Mouse (Mus musculus) embryo, embryonic 10 days (tissue): ENCODE data around the gene 1810010H24Rik.
"Not testable (repeated sequence)": the region's sequence is repeated elsewhere in the genome, so short reads cannot be mapped to it uniquely, and the experiment has no call there.

ENCODE experiments used
- DNase-seq: peaks from one replicate; pipeline ENCODE4 v3.0.0-alpha.2; 2015; ENCODE audit warnings: low spot score

Gene 1810010H24Rik

DNA sequence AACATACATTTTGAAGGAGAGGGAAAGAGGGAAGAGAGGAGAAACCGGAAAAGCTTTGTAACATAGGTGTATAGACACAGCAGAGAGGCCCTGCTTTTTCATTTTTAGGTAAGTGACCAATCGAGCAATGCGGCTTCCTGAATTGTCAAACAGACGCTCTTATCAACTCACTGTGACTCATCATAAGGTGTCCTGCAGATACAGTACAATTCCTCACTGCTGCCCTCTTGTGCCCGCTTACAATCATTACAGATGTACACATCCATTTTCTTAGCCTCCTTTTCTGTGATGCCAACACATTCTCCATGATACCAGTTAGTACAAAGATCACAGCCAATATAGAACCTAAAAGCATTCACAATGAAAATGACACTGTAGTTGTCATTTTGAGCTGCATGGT is 18.8 kb downstream of the 1810010H24Rik start:
- peak; percentile 84 for DNase-seq

DNA sequence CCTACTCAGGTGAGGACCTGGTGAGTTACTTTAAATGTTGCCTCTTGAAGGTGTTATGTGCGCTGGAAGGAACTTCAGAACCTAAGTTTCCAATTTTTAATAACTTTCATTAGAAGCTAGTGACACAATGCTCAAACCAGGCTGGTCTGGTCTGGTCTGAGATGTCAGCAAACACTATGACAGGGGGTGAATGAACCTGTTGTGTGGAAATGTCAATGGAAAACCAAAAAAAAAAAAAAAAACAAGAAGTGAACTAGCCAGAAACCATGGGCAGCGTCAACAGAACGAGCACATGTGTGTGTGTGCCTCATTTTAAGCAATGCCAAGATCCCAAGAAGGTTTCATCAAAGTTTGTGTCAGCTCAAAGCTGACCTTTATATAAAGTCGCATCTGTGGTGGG is 20.1 kb downstream of the 1810010H24Rik start:
- DNase-seq: no peak

DNA sequence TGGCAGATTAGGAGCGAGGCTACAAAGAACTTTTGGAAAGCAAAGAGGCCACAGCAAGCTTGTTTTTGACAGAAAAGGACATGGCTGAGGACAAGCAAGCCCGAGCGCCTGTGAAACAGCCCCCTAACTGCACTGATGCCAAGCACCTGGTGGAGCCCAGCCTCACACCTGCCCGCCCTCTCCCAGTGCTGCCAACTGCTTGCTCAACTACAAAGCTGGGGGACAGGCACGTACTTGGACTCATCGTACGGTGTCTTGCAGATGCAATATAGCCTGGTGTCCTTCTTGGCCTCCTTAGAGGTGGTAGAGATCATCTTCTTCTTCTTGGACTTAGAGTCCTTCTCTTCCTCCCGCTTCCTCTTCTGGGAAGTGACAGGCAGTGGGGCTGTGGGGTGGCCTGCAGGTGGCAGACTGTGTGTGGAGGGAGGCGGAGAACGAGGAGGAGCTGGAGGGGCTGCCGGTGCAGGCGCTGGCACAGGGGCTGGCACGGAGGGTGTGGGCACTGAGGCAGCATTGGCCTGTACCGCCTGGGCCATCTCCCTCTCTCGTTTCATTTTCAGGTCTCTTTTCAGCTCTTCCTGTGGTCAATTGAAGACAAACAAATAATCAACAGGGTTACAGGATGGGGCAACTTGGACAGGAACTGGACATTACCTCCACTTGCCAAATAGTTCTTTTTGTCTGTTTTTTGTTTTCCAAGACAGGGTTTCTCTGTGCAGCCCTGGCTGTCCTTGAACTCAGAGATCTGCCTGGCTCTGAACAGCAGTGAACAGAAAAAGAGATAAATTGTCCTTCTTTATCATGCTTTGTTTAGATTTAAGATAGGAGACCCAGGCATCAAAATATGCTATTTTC is 21.5 kb downstream of the 1810010H24Rik start:
- DNase-seq: no peak

DNA sequence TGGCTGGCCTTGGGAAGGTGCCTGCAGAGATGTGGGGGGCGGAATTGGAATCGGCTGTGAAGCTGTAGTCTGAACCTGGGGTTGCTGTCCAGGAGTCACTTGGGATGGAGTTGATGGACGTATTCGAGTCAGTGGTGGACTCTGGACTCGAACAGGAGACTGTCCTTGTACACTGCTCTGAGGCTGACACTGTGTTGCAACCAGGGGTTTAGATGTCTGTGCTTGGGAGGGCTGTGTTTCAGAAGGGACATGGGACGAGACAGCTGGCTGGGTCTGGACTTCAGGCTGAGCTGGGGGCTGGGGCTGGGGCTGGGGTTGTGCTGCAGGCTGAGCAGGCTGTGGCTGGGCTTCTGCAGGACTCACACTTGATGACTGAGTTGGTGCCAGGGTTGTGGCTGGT is 29.4 kb downstream of the 1810010H24Rik start:
- no peak for DNase-seq

DNA sequence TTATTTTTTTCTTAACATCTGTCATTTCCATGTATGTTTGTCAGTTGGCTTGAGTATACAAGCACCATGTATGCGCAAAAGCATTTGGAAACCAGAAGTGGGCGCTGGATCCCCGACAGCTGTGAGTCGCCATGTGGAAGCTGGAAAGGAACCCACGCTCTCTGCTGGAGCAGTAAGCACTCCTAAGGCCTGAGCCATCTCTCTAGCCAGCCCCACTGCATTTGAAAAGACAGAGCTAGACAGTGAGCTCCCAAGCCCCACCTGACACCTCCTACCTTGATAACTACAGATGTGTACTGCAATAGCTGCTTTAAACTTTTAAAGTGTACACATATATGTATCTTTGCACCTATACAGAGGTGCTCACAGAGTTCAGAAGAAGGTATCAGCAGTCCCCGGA is 31.9 kb downstream of the 1810010H24Rik start:
- no peak for DNase-seq

DNA sequence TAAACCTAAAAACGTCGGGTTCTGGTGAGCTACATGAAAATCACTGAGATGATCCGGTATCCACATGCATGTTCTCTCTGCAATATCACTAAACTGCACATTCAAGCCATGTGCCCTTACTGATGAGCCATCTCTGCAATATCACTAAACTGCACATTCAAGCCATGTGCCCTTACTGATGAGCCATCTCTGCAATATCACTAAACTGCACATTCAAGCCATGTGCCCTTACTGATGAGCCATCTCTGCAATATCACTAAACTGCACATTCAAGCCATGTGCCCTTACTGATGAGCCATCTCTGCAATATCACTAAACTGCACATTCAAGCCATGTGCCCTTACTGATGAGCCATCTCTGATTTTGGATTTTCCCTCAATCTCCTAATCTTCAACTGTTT is 34.2 kb downstream of the 1810010H24Rik start:
- not testable (repeated sequence) for DNase-seq

DNA sequence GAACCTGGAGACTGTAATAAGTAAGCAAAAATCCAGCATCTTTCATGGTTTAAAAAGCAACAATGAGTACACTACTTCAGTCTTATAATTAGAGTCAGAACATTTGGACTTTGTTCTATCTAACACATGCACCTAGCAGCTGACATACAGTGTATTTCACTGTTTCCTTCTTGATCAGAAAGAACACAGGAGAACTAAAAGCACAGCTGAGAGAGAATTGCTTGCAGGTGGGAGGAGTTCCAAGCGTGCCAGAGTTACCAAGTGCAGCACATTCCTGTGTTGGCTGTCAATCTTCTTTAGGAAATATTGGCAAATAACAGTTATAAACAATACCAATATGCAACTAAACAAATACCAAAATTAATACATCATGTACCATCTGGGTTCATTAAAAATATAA is 35.5 kb downstream of the 1810010H24Rik start:
- DNase-seq: no peak

DNA sequence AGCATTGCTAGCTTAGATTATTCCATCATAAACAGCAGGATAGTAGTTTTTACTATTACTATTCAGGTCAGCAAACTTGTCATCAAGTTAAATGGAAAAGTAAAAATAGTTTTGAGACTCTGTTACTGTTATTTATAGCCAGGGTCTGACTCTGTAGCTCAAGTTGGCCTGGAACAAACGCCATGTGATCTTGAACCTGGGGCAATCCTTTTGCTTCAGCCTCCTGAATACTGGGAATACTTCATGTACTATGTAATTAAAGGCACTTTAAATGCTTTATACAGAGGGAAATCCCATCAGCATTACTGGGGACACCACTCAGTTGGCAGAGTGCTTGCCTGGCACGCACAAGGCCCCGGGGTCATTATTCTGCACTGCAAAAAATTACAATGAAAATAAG is 37.6 kb downstream of the 1810010H24Rik start:
- no peak for DNase-seq

DNA sequence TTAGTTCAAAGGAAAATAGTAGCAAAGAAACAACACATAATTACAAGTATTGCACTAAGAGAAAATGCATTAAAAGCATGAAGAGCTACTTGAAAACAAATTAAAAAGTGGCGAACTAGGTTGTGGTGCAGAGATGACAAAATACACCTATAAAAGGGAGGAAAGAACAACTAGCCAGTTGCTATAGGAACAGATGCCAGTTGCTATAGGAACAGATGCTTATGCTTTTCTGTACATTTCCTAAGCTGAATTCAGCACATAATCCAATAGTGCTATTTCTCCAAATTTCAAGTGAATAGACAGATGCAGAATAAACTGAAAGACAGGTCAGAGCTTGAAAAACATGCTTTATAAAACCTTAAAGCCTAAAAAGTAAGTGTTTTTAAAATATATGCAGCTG is 39.1 kb downstream of the 1810010H24Rik start:
- no peak for DNase-seq

DNA sequence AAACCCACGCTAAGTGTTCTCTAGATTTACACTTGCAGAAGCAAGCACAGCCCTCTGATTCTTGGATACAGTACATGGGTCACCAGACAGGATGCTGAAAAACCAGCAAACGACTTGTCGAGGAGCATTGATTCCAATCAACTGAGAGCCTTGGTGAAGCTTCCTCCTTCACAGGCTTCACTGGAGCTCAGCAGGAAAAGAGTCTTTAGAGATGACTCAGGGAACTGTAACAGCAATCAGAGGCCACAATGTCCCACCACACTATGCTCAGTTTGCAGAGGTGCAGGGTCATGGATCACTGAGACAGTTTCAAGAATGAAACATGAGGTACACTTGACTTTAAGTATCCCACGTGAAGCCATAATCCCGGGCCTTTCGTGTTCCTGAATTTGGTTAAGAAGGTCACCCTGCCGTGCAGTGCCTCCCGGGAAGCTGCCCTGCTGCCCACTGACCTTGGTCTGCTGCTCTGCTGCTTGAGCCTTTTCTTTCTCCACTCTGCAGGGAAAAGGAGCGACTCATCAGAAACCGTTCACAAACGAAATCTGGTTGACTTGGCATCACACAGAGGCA is 39.8 kb downstream of the 1810010H24Rik start:
- no peak for DNase-seq
